Mouse (Mus musculus) embryonic facial prominence, embryonic 11.5 days (tissue): ENCODE measurements around the gene Chid1. TPM values are rescaled to one million over a fixed set of nuclear protein-coding genes. Genes with fewer than 3 reads are reported as not detected.

Experiments
- ATAC-seq: fragments of 200-750 bp; cut with Nextera tagmentation; replicated peaks from 2 replicates; pipeline ENCODE4 v1.8.0; 2017; ENCODE audit warnings: low read depth; ENCODE audit not compliant: insufficient number of reproducible peaks, low FRiP score, low TSS enrichment
- DNase-seq: peaks from one replicate; pipeline ENCODE4 v3.0.0-alpha.2; 2015; ENCODE audit warnings: low spot score
- H3K27ac ChIP-seq: fragments of 300-500 bp; sonication (generic); replicated peaks from 2 replicates; pipeline ENCODE4 v1.5.1; 2014; ENCODE audit warnings: mild to moderate bottlenecking, low read depth, low read length, control low read depth
- H3K27me3 ChIP-seq: fragments of 300-500 bp; sonication (generic); 2 replicates; pipeline ENCODE4 v1.6.1; 2014; ENCODE audit warnings: mild to moderate bottlenecking, low read length, moderate library complexity, mixed read lengths; ENCODE audit not compliant: control insufficient read depth, insufficient read depth
- H3K36me3 ChIP-seq: fragments of 300-500 bp; sonication (generic); replicated peaks from 2 replicates; pipeline ENCODE4 v1.6.1; 2014; ENCODE audit warnings: low read depth, mild to moderate bottlenecking, low read length, moderate library complexity, mixed read lengths; ENCODE audit not compliant: control insufficient read depth, insufficient read depth
- H3K4me1 ChIP-seq: fragments of 300-500 bp; sonication (generic); 2 replicates; pipeline ENCODE4 v1.6.1; 2014; ENCODE audit warnings: low read length, mixed read lengths; ENCODE audit not compliant: control insufficient read depth, insufficient read depth
- H3K4me2 ChIP-seq: fragments of 300-500 bp; sonication (generic); 2 replicates; pipeline ENCODE4 v1.6.1; 2014; ENCODE audit warnings: low read depth, mild to moderate bottlenecking, control low read depth, low read length, moderate library complexity
- H3K4me3 ChIP-seq: fragments of 300-500 bp; sonication (generic); 2 replicates; pipeline ENCODE4 v1.5.1; 2014; ENCODE audit warnings: low read depth, low read length, control low read depth
- H3K9ac ChIP-seq: fragments of 300-500 bp; sonication (generic); replicated peaks from 2 replicates; pipeline ENCODE4 v1.6.1; 2014; ENCODE audit warnings: mild to moderate bottlenecking, control low read depth, low read length
- H3K9me3 ChIP-seq: fragments of 300-500 bp; sonication (generic); replicated peaks from 2 replicates; pipeline ENCODE4 v1.6.1; 2016; ENCODE audit warnings: mild to moderate bottlenecking, low read length, inconsistent platforms, mixed read lengths; ENCODE audit not compliant: control insufficient read depth
- WGBS: fragments of 180-500 bp; shearing (Covaris S2); extraction: QIAGEN DNeasy Blood & Tissue Kit; methylation state at CpG from one replicate; pipeline ENCODE4 v1.1.7; 2014; 5-methylcytosine and 5-hydroxymethylcytosine counted together
- polyA plus RNA-seq: library from polyadenylated mRNA; unstranded; fragments of >200 nt; fragmentation: Nextera tagmentation; extraction: Ambion mirVana; gene quantifications from 2 replicates; pipeline ENCODE4 v1.2.1, GENCODE M21; 2014

The Chid1 gene
- polyA plus RNA-seq, 1 experiment from 2014 or later, result 25.8 TPM

GRCm38 (mm10) chr7:141550464-141550863 lies 10.8 kb upstream of the Chid1 start:
- no peaks in the 10 kb centered on the region for H3K36me3 ChIP-seq
- no peak overlapping the region for H3K9ac ChIP-seq
- 83% methylated on average over 2 of the region's 2 CpGs for WGBS
- no peaks in the 10 kb centered on the region for H3K27me3 ChIP-seq
- DNase-seq (no peak), ATAC-seq (no peak)
- no peaks in the 10 kb centered on the region for H3K4me1 ChIP-seq
- no peak overlapping the region for H3K27ac ChIP-seq
- no peak overlapping the region for H3K4me2 ChIP-seq
- no peaks in the 10 kb centered on the region for H3K9me3 ChIP-seq
- no peak overlapping the region for H3K4me3 ChIP-seq

GRCm38 (mm10) chr7:141549432-141550061 lies 9.9 kb upstream of the Chid1 start:
- DNase-seq, result no peak
- no peak for ATAC-seq
- no peaks in the 10 kb centered on the region for H3K27me3 ChIP-seq
- H3K9me3 ChIP-seq, result no peaks in the 10 kb centered on the region
- no peak overlapping the region for H3K27ac ChIP-seq
- no peak overlapping the region for H3K4me3 ChIP-seq
- no peak overlapping the region for H3K9ac ChIP-seq
- no peak overlapping the region for H3K4me2 ChIP-seq
- no peaks in the 10 kb centered on the region for H3K36me3 ChIP-seq
- WGBS, result 86% methylated on average over 3 of the region's 3 CpGs
- H3K4me1 ChIP-seq, result no peaks in the 10 kb centered on the region

GRCm38 (mm10) chr7:141544654-141545053 lies 5.0 kb upstream of the Chid1 start:
- H3K36me3 ChIP-seq, result no peaks in the 10 kb centered on the region
- no peak overlapping the region for H3K4me2 ChIP-seq
- no peaks in the 10 kb centered on the region for H3K9me3 ChIP-seq
- no peaks in the 10 kb centered on the region for H3K4me1 ChIP-seq
- DNase-seq (no peak), ATAC-seq (no peak)
- 82% methylated on average over 4 of the region's 4 CpGs for WGBS
- H3K27ac ChIP-seq, result no peak overlapping the region
- H3K27me3 ChIP-seq, result no peaks in the 10 kb centered on the region
- H3K4me3 ChIP-seq, result no peak overlapping the region
- no peak overlapping the region for H3K9ac ChIP-seq

GRCm38 (mm10) chr7:141542588-141542987 lies 2.9 kb upstream of the Chid1 start:
- Histone ChIP-seq H3K36me3 (no peaks in the 10 kb centered on the region), H3K4me2 (no peak overlapping the region), H3K4me3 (no peak overlapping the region), H3K27ac (no peak overlapping the region), H3K9ac (no peak overlapping the region), H3K4me1 (no peaks in the 10 kb centered on the region), H3K27me3 (no peaks in the 10 kb centered on the region), H3K9me3 (no peaks in the 10 kb centered on the region)
- WGBS, result 98% methylated on average over 2 of the region's 2 CpGs
- ATAC-seq (no peak), DNase-seq (no peak)

GRCm38 (mm10) chr7:141541681-141542080 lies 2.0 kb upstream of the Chid1 start:
- 66% methylated on average over 4 of the region's 4 CpGs for WGBS
- no peaks in the 10 kb centered on the region for H3K36me3 ChIP-seq
- no peak overlapping the region for H3K4me3 ChIP-seq
- no peak overlapping the region for H3K9ac ChIP-seq
- no peaks in the 10 kb centered on the region for H3K9me3 ChIP-seq
- H3K27ac ChIP-seq, result no peak overlapping the region
- DNase-seq (no peak), ATAC-seq (no peak)
- no peaks in the 10 kb centered on the region for H3K4me1 ChIP-seq
- H3K4me2 ChIP-seq, result no peak overlapping the region
- H3K27me3 ChIP-seq, result no peaks in the 10 kb centered on the region

- ATAC-seq, result peak; percentile 74
- 58% methylated on average over 13 of the region's 13 CpGs for WGBS
- H3K27ac ChIP-seq, result no peak overlapping the region
- DNase-seq, result no peak
- H3K27me3 ChIP-seq, result no peaks in the 10 kb centered on the region
- H3K4me3 ChIP-seq, result peak overlapping the region; percentile 52
- H3K4me1 ChIP-seq, result no peaks in the 10 kb centered on the region
- H3K9me3 ChIP-seq, result no peaks in the 10 kb centered on the region
- peak overlapping the region; percentile 59 for H3K4me2 ChIP-seq
- no peaks in the 10 kb centered on the region for H3K36me3 ChIP-seq
- peak overlapping the region; percentile 74 for H3K9ac ChIP-seq
Measured at GRCm38 (mm10) chr7:141540312-141541081, 840 bp upstream of the Chid1 start.

GRCm38 (mm10) chr7:141538852-141539555 lies 653 bp downstream of the Chid1 start:
- Histone ChIP-seq H3K9me3 (no peaks in the 10 kb centered on the region), H3K27ac (no peak overlapping the region), H3K4me3 (peak overlapping the region; percentile 52), H3K4me1 (no peaks in the 10 kb centered on the region), H3K27me3 (no peaks in the 10 kb centered on the region), H3K4me2 (peak overlapping the region; percentile 68), H3K36me3 (no peaks in the 10 kb centered on the region), H3K9ac (peak overlapping the region; percentile 74)
- 18% methylated on average over 18 of the region's 18 CpGs for WGBS
- ATAC-seq (peak; percentile 29; the same call in 1 of the 2 replicates), DNase-seq (no peak)

GRCm38 (mm10) chr7:141535570-141535969 lies 4.1 kb downstream of the Chid1 start:
- H3K27ac ChIP-seq, result no peak overlapping the region
- no peak overlapping the region for H3K4me3 ChIP-seq
- no peak for ATAC-seq
- 68% methylated on average over 1 of the region's 1 CpGs for WGBS
- no peak for DNase-seq
- H3K27me3 ChIP-seq, result no peaks in the 10 kb centered on the region
- no peaks in the 10 kb centered on the region for H3K36me3 ChIP-seq
- H3K9ac ChIP-seq, result no peak overlapping the region
- H3K4me1 ChIP-seq, result no peaks in the 10 kb centered on the region
- no peak overlapping the region for H3K4me2 ChIP-seq
- no peaks in the 10 kb centered on the region for H3K9me3 ChIP-seq
